Mouse (Mus musculus): Measurements from ENCODE around the gene Ccl4.

- TF ChIP-seq POLR2A (IDR thresholded peaks at IDR 0.05; ENCODE audit: low read depth, low read length) (no peak), CTCF (IDR thresholded peaks at IDR 0.05; ENCODE audit: borderline replicate concordance, insufficient read depth, low read length) (no peak)
These were observed 13.0 kb upstream of the Ccl4 start, which contains the start of gene Ccl3 for GRCm38 (mm10) chr11:83649305-83649841.

Data from embryonic fibroblast, embryonic 13.5 days (primary cell).